Mouse (Mus musculus) MEL (cell line): ENCODE data around the gene Ccdc120. TPM values are rescaled to one million over a fixed set of nuclear protein-coding genes. Genes with fewer than 3 reads are reported as not detected.

ENCODE experiments used
- DNase-seq: peaks from one replicate; pipeline ENCODE4 v3.0.0; 2011; ENCODE audit warnings: low read depth, low spot score
- H3K27ac ChIP-seq: 2 replicates; pipeline ENCODE4 v1.5.1; 2012; ENCODE audit warnings: low read depth, mild to moderate bottlenecking, control low read depth, low read length, moderate library complexity; ENCODE audit not compliant: control insufficient read depth
- H3K27me3 ChIP-seq, 2 experiments: fragments of 150-350 bp in 1 of 2; sonication (generic) in 1 of 2; 2 replicates each; pipeline ENCODE4 v1.6.1; 2012; ENCODE audit warnings: low read length in 2 of 2, mild to moderate bottlenecking in 2 of 2, improper control_type of control experiment in 1 of 2, moderate library complexity in 1 of 2; ENCODE audit not compliant: insufficient read depth in 2 of 2, control insufficient read depth in 1 of 2
- H3K36me3 ChIP-seq, 2 experiments: 2 replicates each; pipeline ENCODE4 v1.6.1; 2012 to 2014; ENCODE audit warnings: low read length in 2 of 2, improper control_type of control experiment in 1 of 2, inconsistent platforms in 1 of 2, mild to moderate bottlenecking in 1 of 2; ENCODE audit not compliant: insufficient read depth in 2 of 2, control insufficient read depth in 1 of 2
- H3K4me1 ChIP-seq, 2 experiments: fragments of 150-350 bp in 1 of 2; sonication (generic) in 1 of 2; 2 replicates each; pipeline ENCODE4 v1.6.1; 2012; ENCODE audit warnings: low read length in 2 of 2, improper control_type of control experiment in 1 of 2, mild to moderate bottlenecking in 1 of 2; ENCODE audit not compliant: insufficient read depth in 2 of 2, control insufficient read depth in 1 of 2
- H3K4me3 ChIP-seq, 2 experiments: fragments of 150-350 bp in 1 of 2; sonication (generic) in 1 of 2; 2 replicates each; pipeline ENCODE4 v1.5.1; 2012; ENCODE audit warnings: low read depth in 2 of 2, low read length in 2 of 2, mild to moderate bottlenecking in 2 of 2, moderate library complexity in 2 of 2, control low read depth in 1 of 2, improper control_type of control experiment in 1 of 2; ENCODE audit not compliant: control insufficient read depth in 1 of 2, insufficient read depth in 1 of 2
- H3K79me2 ChIP-seq: 2 replicates; pipeline ENCODE4 v1.6.1; 2012; ENCODE audit warnings: mild to moderate bottlenecking, low read length, moderate library complexity; ENCODE audit not compliant: control insufficient read depth, poor library complexity, insufficient read depth
- H3K9ac ChIP-seq: 2 replicates; pipeline ENCODE4 v1.6.1; 2012; ENCODE audit warnings: low read depth, mild to moderate bottlenecking, control low read depth, low read length, moderate library complexity; ENCODE audit not compliant: control insufficient read depth, poor library complexity, severe bottlenecking
- H3K9me3 ChIP-seq: fragments of 150-350 bp; sonication (generic); replicated peaks from 2 replicates; pipeline ENCODE4 v1.6.1; 2012; ENCODE audit warnings: mild to moderate bottlenecking, low read length, improper control_type of control experiment, moderate library complexity; ENCODE audit not compliant: insufficient read depth
- BHLHE40 ChIP-seq: IDR thresholded peaks from 2 replicates; pipeline ENCODE4 v1.6.1; 2012; ENCODE audit warnings: low read depth, mild to moderate bottlenecking, inconsistent platforms, low read length, improper control_type of control experiment, borderline replicate concordance
- CHD1 ChIP-seq: IDR thresholded peaks from 2 replicates; pipeline ENCODE4 v1.6.1; 2012; ENCODE audit warnings: low read depth, mild to moderate bottlenecking, inconsistent platforms, low read length, improper control_type of control experiment
- CTCF ChIP-seq, 3 experiments: IDR thresholded peaks in 2 of 3; conservative IDR thresholded peaks in 1 of 3; 2 replicates each; pipeline ENCODE4 v1.5.1; 2011 to 2012; ENCODE audit warnings: low read length in 3 of 3, low read depth in 2 of 3, mild to moderate bottlenecking in 2 of 3, improper control_type of control experiment in 1 of 3, inconsistent platforms in 1 of 3, mixed read lengths in 1 of 3, moderate library complexity in 1 of 3; ENCODE audit not compliant: control insufficient read depth in 1 of 3, insufficient read depth in 1 of 3, poor library complexity in 1 of 3, severe bottlenecking in 1 of 3
- E2F4 ChIP-seq: IDR thresholded peaks from 2 replicates; pipeline ENCODE4 v1.6.1; 2011; ENCODE audit warnings: low read depth, low read length, improper control_type of control experiment, borderline replicate concordance
- ELF1 ChIP-seq: IDR thresholded peaks from 2 replicates; pipeline ENCODE4 v1.6.1; 2014; ENCODE audit warnings: low read depth, mild to moderate bottlenecking, inconsistent platforms, low read length, improper control_type of control experiment, moderate library complexity
- EP300 ChIP-seq, 2 experiments: IDR thresholded peaks; 2 replicates each; pipeline ENCODE4 v1.6.1; 2011; ENCODE audit warnings: improper control_type of control experiment in 2 of 2, low read length in 2 of 2, low read depth in 1 of 2, mild to moderate bottlenecking in 1 of 2
- GABPA ChIP-seq: IDR thresholded peaks from 2 replicates; pipeline ENCODE4 v1.6.1; 2012; ENCODE audit warnings: low read depth, mild to moderate bottlenecking, inconsistent platforms, low read length, improper control_type of control experiment, moderate library complexity
- GATA1 ChIP-seq: IDR thresholded peaks from 2 replicates; pipeline ENCODE4 v1.6.1; 2011; ENCODE audit warnings: low read depth, low read length, improper control_type of control experiment
- HCFC1 ChIP-seq: IDR thresholded peaks from 2 replicates; pipeline ENCODE4 v1.6.1; 2012; ENCODE audit warnings: low read depth, mild to moderate bottlenecking, inconsistent platforms, low read length, improper control_type of control experiment, moderate library complexity
- JUND ChIP-seq: IDR thresholded peaks from 2 replicates; pipeline ENCODE4 v1.6.1; 2011; ENCODE audit warnings: low read depth, mild to moderate bottlenecking, improper control_type of control experiment, low read length
- MAZ ChIP-seq: IDR thresholded peaks from 2 replicates; pipeline ENCODE4 v1.6.1; 2012; ENCODE audit warnings: low read depth, mild to moderate bottlenecking, inconsistent platforms, low read length, improper control_type of control experiment
- MEF2A ChIP-seq: IDR thresholded peaks from 2 replicates; pipeline ENCODE4 v1.6.1; 2014; ENCODE audit warnings: low read depth, mild to moderate bottlenecking, inconsistent platforms, low read length, improper control_type of control experiment; ENCODE audit not compliant: poor library complexity, insufficient replicate concordance, severe bottlenecking; ENCODE audit errors: extremely low read depth
- MXI1 ChIP-seq: IDR thresholded peaks from 2 replicates; pipeline ENCODE4 v1.6.1; 2011; ENCODE audit warnings: mild to moderate bottlenecking, low read depth, low read length, improper control_type of control experiment
- MYB ChIP-seq: IDR thresholded peaks from 2 replicates; pipeline ENCODE4 v1.6.1; 2011; ENCODE audit warnings: mild to moderate bottlenecking, low read depth, low read length, improper control_type of control experiment
- MYC ChIP-seq: IDR thresholded peaks from 2 replicates; pipeline ENCODE4 v1.6.1; 2011; ENCODE audit warnings: low read depth, mild to moderate bottlenecking, low read length, improper control_type of control experiment, moderate library complexity
- NRF1 ChIP-seq: IDR thresholded peaks from 2 replicates; pipeline ENCODE4 v1.6.1; 2014; ENCODE audit warnings: low read depth, mild to moderate bottlenecking, inconsistent platforms, low read length, improper control_type of control experiment, moderate library complexity; ENCODE audit not compliant: poor library complexity, insufficient read depth, severe bottlenecking
- POLR2A ChIP-seq, 2 experiments: IDR thresholded peaks; 2 replicates each; pipeline ENCODE4 v1.6.1; 2011 to 2012; ENCODE audit warnings: low read length in 2 of 2, mild to moderate bottlenecking in 2 of 2, control low read depth in 1 of 2, improper control_type of control experiment in 1 of 2, low read depth in 1 of 2, moderate library complexity in 1 of 2; ENCODE audit not compliant: control insufficient read depth in 1 of 2, insufficient read depth in 1 of 2, poor library complexity in 1 of 2
- POLR2AphosphoS2 ChIP-seq: IDR thresholded peaks from 2 replicates; pipeline ENCODE4 v1.6.1; 2011; ENCODE audit warnings: low read length, improper control_type of control experiment
- POLR2AphosphoS5 ChIP-seq: IDR thresholded peaks from 2 replicates; pipeline ENCODE4 v1.6.1; 2012; ENCODE audit warnings: low read depth, borderline replicate concordance, mild to moderate bottlenecking, inconsistent platforms, low read length, moderate library complexity, mixed read lengths
- RAD21 ChIP-seq: IDR thresholded peaks from 2 replicates; pipeline ENCODE4 v1.6.1; 2011; ENCODE audit warnings: mild to moderate bottlenecking, low read depth, low read length, improper control_type of control experiment
- RCOR1 ChIP-seq: IDR thresholded peaks from 2 replicates; pipeline ENCODE4 v1.6.1; 2012; ENCODE audit warnings: low read depth, mild to moderate bottlenecking, inconsistent platforms, low read length, improper control_type of control experiment
- SMC3 ChIP-seq: IDR thresholded peaks from 2 replicates; pipeline ENCODE4 v1.6.1; 2011; ENCODE audit warnings: low read depth, low read length, improper control_type of control experiment
- TAL1 ChIP-seq: IDR thresholded peaks from 2 replicates; pipeline ENCODE4 v1.6.1; 2012; ENCODE audit warnings: mild to moderate bottlenecking, inconsistent platforms, low read length, moderate library complexity, mixed read lengths
- TCF12 ChIP-seq: IDR thresholded peaks from 2 replicates; pipeline ENCODE4 v1.6.1; 2014; ENCODE audit warnings: low read depth, mild to moderate bottlenecking, inconsistent platforms, low read length, improper control_type of control experiment, moderate library complexity
- UBTF ChIP-seq: IDR thresholded peaks from 2 replicates; pipeline ENCODE4 v1.6.1; 2012; ENCODE audit warnings: low read depth, mild to moderate bottlenecking, inconsistent platforms, low read length, improper control_type of control experiment, moderate library complexity, borderline replicate concordance; ENCODE audit not compliant: insufficient read depth
- ZC3H11A ChIP-seq: IDR thresholded peaks from 2 replicates; pipeline ENCODE4 v1.6.1; 2012; ENCODE audit warnings: low read depth, mild to moderate bottlenecking, inconsistent platforms, low read length, improper control_type of control experiment
- ZKSCAN1 ChIP-seq: IDR thresholded peaks from 2 replicates; pipeline ENCODE4 v1.6.1; 2012; ENCODE audit warnings: low read depth, mild to moderate bottlenecking, inconsistent platforms, low read length, improper control_type of control experiment, moderate library complexity
- ZMIZ1 ChIP-seq: IDR thresholded peaks from 2 replicates; pipeline ENCODE4 v1.6.1; 2012; ENCODE audit warnings: low read depth, mild to moderate bottlenecking, inconsistent platforms, low read length, improper control_type of control experiment, moderate library complexity
- ZNF384 ChIP-seq: IDR thresholded peaks from 2 replicates; pipeline ENCODE4 v1.6.1; 2012; ENCODE audit warnings: low read depth, mild to moderate bottlenecking, inconsistent platforms, low read length, improper control_type of control experiment
- polyA plus RNA-seq, 2 experiments: library from polyadenylated mRNA; stranded (reverse) in 1 of 2; unstranded in 1 of 2; fragments of >175 nt in 1 of 2; fragments of >200 nt in 1 of 2; gene quantifications; 2 replicates each; pipeline versions ENCODE4 v1.2.1 to v1.2.4; 2012; ENCODE audit warnings: low replicate concordance in 2 of 2, low read depth in 1 of 2; ENCODE audit not compliant: insufficient read length in 2 of 2, insufficient read depth in 1 of 2, missing spikeins in 1 of 2
- total RNA-seq: library from RNA; depleted of rRNA; stranded (reverse); fragments of 300-350 nt; gene quantifications from 2 replicates; pipeline ENCODE4 v1.2.3, GENCODE M21; 2012

The Ccdc120 gene
- total and polyA plus RNA-seq, 3 experiments = 3.9 to 12.2 TPM; not detected in 1

DNA sequence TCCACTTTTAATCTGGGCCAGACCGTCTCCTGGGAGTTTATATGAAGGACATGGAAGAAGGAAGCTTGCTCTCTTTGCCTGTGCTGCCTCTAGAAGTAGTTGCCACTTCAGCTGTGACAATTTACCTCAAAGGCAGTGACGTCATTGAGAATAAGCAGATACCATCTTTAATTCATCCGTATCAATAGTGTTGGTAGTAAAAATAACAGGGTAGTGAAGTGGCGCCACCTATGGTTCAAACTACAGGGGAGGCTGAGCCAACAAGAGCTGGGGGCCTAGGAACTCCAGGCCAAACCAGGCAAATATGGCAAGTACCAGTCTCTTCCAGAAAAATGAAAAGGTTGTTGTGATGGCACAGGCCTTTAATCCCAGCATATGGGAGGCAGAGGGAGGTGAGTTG is 57.8 kb downstream of the Ccdc120 start (continued):
- no peak for TF ChIP-seq MAZ
- no peak for TF ChIP-seq TAL1
- no peak for TF ChIP-seq NRF1
- TF ChIP-seq JUND = 0 out of 2 replicates have a peak, but pooled peaks have one; percentile 32
- TF ChIP-seq MYB = no peak
- TF ChIP-seq POLR2AphosphoS2 = no peak
- no peak for TF ChIP-seq MEF2A
- no peak for TF ChIP-seq CHD1
- TF ChIP-seq RAD21 = peak; percentile 83
- TF ChIP-seq POLR2A (IDR thresholded peaks at IDR 0.05; ENCODE audit: control insufficient read depth in 1 of 2, insufficient read depth in 1 of 2, low read depth in 1 of 2, low read length in 2 of 2, poor library complexity in 1 of 2) = no peak
- TF ChIP-seq ZMIZ1 = no peak
- TF ChIP-seq MYC = no peak
- TF ChIP-seq ELF1 = no peak
- peak; percentile 74 for TF ChIP-seq ZC3H11A
- TF ChIP-seq POLR2AphosphoS5 = no peak
- TF ChIP-seq GATA1 = 0 out of 2 replicates have a peak, but pooled peaks have one; percentile 43

- Histone ChIP-seq H3K9me3 (no peaks in the 10 kb centered on the region), H3K4me3 (no peak overlapping the region), H3K79me2 (no peaks in the 10 kb centered on the region), H3K27ac (no peak overlapping the region), H3K9ac (no peak overlapping the region), H3K36me3 (no peaks in the 10 kb centered on the region), H3K27me3 (peaks cover 24 to 31% of the 10 kb centered on the region in 2 experiments), H3K4me1 (no peaks in the 10 kb centered on the region)
- no peak for DNase-seq
- no peak for TF ChIP-seq GATA1
- TF ChIP-seq E2F4 = no peak
- no peak for TF ChIP-seq CHD1
- TF ChIP-seq RCOR1 = no peak
- no peak for TF ChIP-seq MXI1
- no peak for TF ChIP-seq EP300 (IDR thresholded peaks at IDR 0.05; ENCODE audit: low read depth in 1 of 2, low read length in 2 of 2)
- TF ChIP-seq CTCF (IDR thresholded peaks at IDR 0.05 in 2 of 3, conservative IDR thresholded peaks at IDR 0.05 in 1 of 3; ENCODE audit: control insufficient read depth in 1 of 3, insufficient read depth in 1 of 3, low read depth in 2 of 3, low read length in 3 of 3, poor library complexity in 1 of 3, severe bottlenecking in 1 of 3) = no peak
- no peak for TF ChIP-seq TCF12
- no peak for TF ChIP-seq ZNF384
- no peak for TF ChIP-seq NRF1
- TF ChIP-seq UBTF = no peak
- TF ChIP-seq SMC3 = no peak
- no peak for TF ChIP-seq JUND
- TF ChIP-seq GABPA = no peak
- TF ChIP-seq BHLHE40 = no peak
- no peak for TF ChIP-seq MYB
- no peak for TF ChIP-seq ELF1
- no peak for TF ChIP-seq HCFC1
- TF ChIP-seq ZKSCAN1 = no peak
Observed at GRCm38 (mm10) chrX:7690486-7690885, 60.2 kb downstream of the Ccdc120 start.
